Mouse (Mus musculus): ENCODE measurements around the gene Per1.

- TF ChIP-seq POLR2A (IDR thresholded peaks at IDR 0.05; ENCODE audit: low read depth, low read length) (no peak), CTCF (IDR thresholded peaks at IDR 0.05; ENCODE audit: extremely low read depth, insufficient read length, insufficient replicate concordance, low read depth, low read length) (no peak)
These were observed 18.4 kb upstream of the Per1 start for GRCm38 (mm10) chr11:69076572-69076971.

All from small intestine, adult 2 months (tissue).